Mouse (Mus musculus) heart, embryonic 16.5 days (tissue): ENCODE results near the gene Aim2. TPM values are rescaled to one million over a fixed set of nuclear protein-coding genes. Genes with fewer than 3 reads are reported as not detected.

Experiments used
- ATAC-seq: fragments of 200-750 bp; cut with Nextera tagmentation; replicated peaks from 2 replicates; pipeline ENCODE4 v1.8.0; 2017; ENCODE audit warnings: moderate number of reproducible peaks; ENCODE audit not compliant: insufficient read depth, low FRiP score; ENCODE audit errors: extremely low read depth
- H3K27ac ChIP-seq: fragments of 300-500 bp; sonication (generic); 2 replicates; pipeline ENCODE4 v1.5.1; 2014; ENCODE audit warnings: mild to moderate bottlenecking, low read length, control low read depth, moderate library complexity
- H3K27me3 ChIP-seq: fragments of 300-500 bp; sonication (generic); 2 replicates; pipeline ENCODE4 v1.6.1; 2014; ENCODE audit warnings: low read length, mixed read lengths; ENCODE audit not compliant: control insufficient read depth, insufficient read depth
- H3K36me3 ChIP-seq: fragments of 300-500 bp; sonication (generic); 2 replicates; pipeline ENCODE4 v1.6.1; 2014; ENCODE audit not compliant: control insufficient read depth, insufficient read depth
- H3K4me1 ChIP-seq: fragments of 300-500 bp; sonication (generic); 2 replicates; pipeline ENCODE4 v1.6.1; 2014; ENCODE audit warnings: low read length, mixed read lengths; ENCODE audit not compliant: control insufficient read depth, insufficient read depth
- H3K4me2 ChIP-seq: fragments of 300-500 bp; sonication (generic); 2 replicates; pipeline ENCODE4 v1.6.1; 2014; ENCODE audit warnings: low read depth, mild to moderate bottlenecking, control low read depth, low read length
- H3K4me3 ChIP-seq: fragments of 300-500 bp; sonication (generic); 2 replicates; pipeline ENCODE4 v1.5.1; 2014; ENCODE audit warnings: mild to moderate bottlenecking, control low read depth, low read length
- H3K9ac ChIP-seq: fragments of 300-500 bp; sonication (generic); 2 replicates; pipeline ENCODE4 v1.6.1; 2014; ENCODE audit warnings: low read length, control low read depth
- H3K9me3 ChIP-seq: fragments of 300-500 bp; sonication (generic); replicated peaks from 2 replicates; pipeline ENCODE4 v1.6.1; 2016; ENCODE audit warnings: low read length; ENCODE audit not compliant: control insufficient read depth
- WGBS: fragments of 180-500 bp; shearing (Covaris S2); extraction: QIAGEN DNeasy Blood & Tissue Kit; methylation state at CpG from one replicate; pipeline ENCODE4 v1.1.7; 2014; 5-methylcytosine and 5-hydroxymethylcytosine counted together
- polyA plus RNA-seq: library from polyadenylated mRNA; unstranded; fragments of >200 nt; fragmentation: Nextera tagmentation; extraction: Ambion mirVana; gene quantifications from 2 replicates; pipeline ENCODE4 v1.2.1, GENCODE M21; 2015

Gene Aim2
- polyA plus RNA-seq, 1 experiment from 2014 or later: 2.3 TPM

- Histone ChIP-seq H3K27ac (no peak overlapping the region), H3K4me3 (no peak overlapping the region), H3K4me2 (no peak overlapping the region), H3K9me3 (no peaks in the 10 kb centered on the region), H3K9ac (no peak overlapping the region), H3K36me3 (no peaks in the 10 kb centered on the region), H3K27me3 (no peaks in the 10 kb centered on the region), H3K4me1 (peaks cover 4% of the 10 kb centered on the region; the same call in 1 of the 2 replicates)
- ATAC-seq: no peak
- 90% methylated on average over 1 of the region's 1 CpGs for WGBS
These were observed 25.3 kb upstream of the Aim2 start for GRCm38 (mm10) chr1:173325395-173325794.

DNA sequence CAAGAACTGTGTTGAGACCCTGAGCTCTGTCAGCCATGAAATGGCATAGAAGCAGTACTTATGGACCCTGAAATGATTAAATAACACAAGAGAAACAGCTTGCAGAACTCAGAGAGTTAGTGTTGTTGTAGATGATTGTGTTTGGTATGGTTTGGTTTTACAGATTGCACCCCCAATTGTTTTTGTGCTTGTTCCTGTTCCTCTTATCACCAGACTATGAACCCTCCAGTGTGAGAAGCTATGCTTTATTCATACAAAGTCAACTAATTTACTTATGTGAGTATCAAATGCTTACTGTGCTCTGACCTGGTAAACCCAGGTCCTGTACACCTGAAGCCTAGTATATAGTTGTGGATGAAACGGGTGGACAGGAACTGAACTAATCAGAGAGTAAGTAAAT, 24.1 kb upstream of the Aim2 start:
- no peak overlapping the region for H3K4me2 ChIP-seq
- 71% methylated on average over 1 of the region's 1 CpGs for WGBS
- H3K27ac ChIP-seq: no peak overlapping the region
- H3K4me3 ChIP-seq: no peak overlapping the region
- H3K27me3 ChIP-seq: no peaks in the 10 kb centered on the region
- H3K9me3 ChIP-seq: no peaks in the 10 kb centered on the region
- no peak overlapping the region for H3K9ac ChIP-seq
- no peak for ATAC-seq
- peaks cover 4% of the 10 kb centered on the region; the same call in 1 of the 2 replicates for H3K4me1 ChIP-seq
- no peaks in the 10 kb centered on the region for H3K36me3 ChIP-seq

DNA sequence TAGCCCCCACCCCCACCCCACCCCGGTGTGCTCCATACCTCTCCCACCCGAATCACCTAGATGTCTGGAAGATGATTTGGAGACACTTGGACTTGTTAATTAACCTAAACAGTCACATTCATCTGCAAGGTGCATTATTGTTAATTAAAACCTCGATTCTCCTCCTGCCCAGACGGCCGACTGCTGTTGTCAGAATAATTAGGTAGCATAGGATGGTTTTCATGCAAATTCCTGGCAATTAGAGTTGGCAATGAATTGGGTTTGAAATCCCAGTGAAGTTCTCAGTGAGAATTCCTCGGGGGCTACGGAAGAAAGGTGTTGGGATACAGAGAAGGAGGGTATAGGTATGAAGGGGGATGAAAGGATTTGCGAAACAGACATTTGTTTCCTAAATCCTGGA, 22.2 kb upstream of the Aim2 start:
- no peak for ATAC-seq
- H3K9ac ChIP-seq: no peak overlapping the region

DNA sequence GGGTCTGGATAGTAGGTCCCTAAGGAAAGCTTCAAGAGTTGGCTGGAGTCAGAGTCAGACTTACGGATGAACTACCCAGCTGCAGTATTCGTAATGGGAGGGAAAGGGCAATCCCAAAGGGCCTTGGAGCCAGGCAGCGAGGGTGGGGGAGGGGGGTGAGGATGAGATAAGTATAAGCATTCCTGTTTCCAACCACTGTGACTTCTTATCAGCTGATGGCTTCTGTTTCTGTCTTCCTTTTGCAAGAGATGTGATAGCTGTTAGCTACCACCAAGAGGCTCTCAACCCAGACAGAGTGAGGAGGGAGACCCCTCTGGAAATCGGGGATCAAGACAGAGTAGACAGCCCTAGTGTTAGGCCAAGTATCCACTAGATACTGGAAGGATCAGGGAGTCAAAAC, 21.5 kb upstream of the Aim2 start:
- Histone ChIP-seq H3K9me3 (no peaks in the 10 kb centered on the region), H3K4me3 (no peak overlapping the region), H3K4me1 (peaks cover 4% of the 10 kb centered on the region; the same call in 1 of the 2 replicates), H3K4me2 (no peak overlapping the region), H3K9ac (no peak overlapping the region), H3K27me3 (no peaks in the 10 kb centered on the region), H3K36me3 (no peaks in the 10 kb centered on the region), H3K27ac (no peak overlapping the region)
- no peak for ATAC-seq
- 9% methylated on average over 4 of the region's 4 CpGs for WGBS

More for the DNA sequence above, 22.2 kb upstream of the Aim2 start:
- Histone ChIP-seq H3K4me2 (no peak overlapping the region), H3K27me3 (no peaks in the 10 kb centered on the region), H3K4me1 (peaks cover 4% of the 10 kb centered on the region; the same call in 1 of the 2 replicates), H3K27ac (no peak overlapping the region), H3K4me3 (no peak overlapping the region), H3K36me3 (no peaks in the 10 kb centered on the region), H3K9me3 (no peaks in the 10 kb centered on the region)
- 74% methylated on average over 8 of the region's 8 CpGs for WGBS

DNA sequence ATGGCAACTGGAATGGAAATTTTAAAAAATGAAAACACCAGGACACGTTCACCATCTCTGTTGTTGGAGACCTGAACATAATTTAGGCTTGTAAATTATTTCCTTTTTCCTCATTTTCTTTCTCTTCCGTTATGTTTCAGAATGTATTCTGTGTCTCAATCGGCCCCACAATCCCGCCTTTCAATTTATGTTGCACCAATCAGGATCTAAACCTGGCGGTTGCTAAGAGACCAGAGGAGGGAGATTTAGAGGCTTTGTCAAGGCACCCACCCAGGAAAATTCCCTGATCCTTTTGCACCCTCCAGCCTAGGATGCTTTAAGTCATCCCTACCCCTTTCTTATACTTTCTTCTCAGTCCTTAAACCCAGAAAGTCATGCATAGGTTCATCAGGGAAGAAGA, 20.9 kb upstream of the Aim2 start:
- H3K27me3 ChIP-seq: no peaks in the 10 kb centered on the region
- no peak overlapping the region for H3K4me2 ChIP-seq
- no peak overlapping the region for H3K27ac ChIP-seq
- no peak overlapping the region for H3K9ac ChIP-seq
- H3K4me3 ChIP-seq: no peak overlapping the region
- H3K36me3 ChIP-seq: no peaks in the 10 kb centered on the region
- no peaks in the 10 kb centered on the region for H3K9me3 ChIP-seq
- 67% methylated on average over 5 of the region's 5 CpGs for WGBS
- no peak for ATAC-seq
- peaks cover 4% of the 10 kb centered on the region; the same call in 1 of the 2 replicates for H3K4me1 ChIP-seq

DNA sequence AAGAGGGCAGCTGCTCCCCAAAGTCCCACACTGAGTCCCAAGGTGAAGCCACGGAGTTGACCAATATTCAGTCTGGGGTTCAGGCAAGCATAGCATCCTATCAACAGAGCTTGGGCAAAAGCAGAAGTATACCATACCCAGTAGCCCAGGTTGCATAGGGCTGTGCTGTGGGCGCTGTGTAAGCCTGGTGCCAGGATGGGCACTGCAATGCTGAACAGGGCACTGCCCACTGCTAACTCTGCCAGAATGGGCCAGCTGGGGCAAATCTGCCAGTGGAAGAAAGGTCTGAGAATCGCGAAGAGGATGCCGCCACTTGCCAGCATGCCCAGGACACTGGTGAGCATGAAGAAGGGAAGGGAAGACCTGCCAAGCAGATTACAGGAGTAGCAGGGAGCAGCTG, 18.3 kb upstream of the Aim2 start:
- Histone ChIP-seq H3K9me3 (no peaks in the 10 kb centered on the region), H3K4me2 (no peak overlapping the region), H3K4me3 (no peak overlapping the region), H3K36me3 (no peaks in the 10 kb centered on the region), H3K9ac (no peak overlapping the region), H3K27me3 (no peaks in the 10 kb centered on the region), H3K27ac (no peak overlapping the region), H3K4me1 (peaks cover 4% of the 10 kb centered on the region; the same call in 1 of the 2 replicates)
- WGBS: 83% methylated on average over 5 of the region's 5 CpGs
- no peak for ATAC-seq

- Histone ChIP-seq H3K4me3 (no peak within 1 kb of the TSS), H3K36me3 (no peaks in the 10 kb centered on the region), H3K4me2 (no peak within 1 kb of the TSS), H3K9ac (no peak within 1 kb of the TSS), H3K9me3 (no peaks in the 10 kb centered on the region), H3K27ac (no peak within 1 kb of the TSS), H3K27me3 (no peaks in the 10 kb centered on the region), H3K4me1 (peaks cover 4% of the 10 kb centered on the region; the same call in 1 of the 2 replicates)
- 33% methylated on average over 9 of the region's 9 CpGs for WGBS
- no peak for ATAC-seq
These were observed 17.1 kb upstream of the Aim2 start, which contains the start of gene Ackr1 for GRCm38 (mm10) chr1:173333312-173334253. TSS of gene Ackr1 (minus strand) at chr1:173333750.

GRCm38 (mm10) chr1:173335903-173336302, 14.8 kb upstream of the Aim2 start:
- ATAC-seq: no peak
- H3K4me1 ChIP-seq: no peaks in the 10 kb centered on the region
- no peak overlapping the region for H3K9ac ChIP-seq
- no peak overlapping the region for H3K27ac ChIP-seq
- no peak overlapping the region for H3K4me3 ChIP-seq
- no peak overlapping the region for H3K4me2 ChIP-seq
- H3K9me3 ChIP-seq: no peaks in the 10 kb centered on the region
- H3K36me3 ChIP-seq: no peaks in the 10 kb centered on the region
- H3K27me3 ChIP-seq: no peaks in the 10 kb centered on the region
- 52% methylated on average over 11 of the region's 11 CpGs for WGBS

GRCm38 (mm10) chr1:173337008-173337407, 13.7 kb upstream of the Aim2 start:
- no peak for ATAC-seq

More at GRCm38 (mm10) chr1:173337008-173337407, 13.7 kb upstream of the Aim2 start:
- no peaks in the 10 kb centered on the region for H3K4me1 ChIP-seq
- no peak overlapping the region for H3K9ac ChIP-seq
- H3K9me3 ChIP-seq: no peaks in the 10 kb centered on the region
- H3K4me2 ChIP-seq: no peak overlapping the region
- no peaks in the 10 kb centered on the region for H3K36me3 ChIP-seq
- no peak overlapping the region for H3K27ac ChIP-seq
- WGBS: 90% methylated on average over 10 of the region's 10 CpGs
- H3K27me3 ChIP-seq: no peaks in the 10 kb centered on the region
- no peak overlapping the region for H3K4me3 ChIP-seq
